Mouse (Mus musculus): ENCODE results near the gene Hp1bp3. TPM values are rescaled to one million over a fixed set of nuclear protein-coding genes. Genes with fewer than 3 reads are reported as not detected.

Hp1bp3 gene
- polyA plus RNA-seq, 1 experiment from 2014 or later, result 166 TPM

DNA sequence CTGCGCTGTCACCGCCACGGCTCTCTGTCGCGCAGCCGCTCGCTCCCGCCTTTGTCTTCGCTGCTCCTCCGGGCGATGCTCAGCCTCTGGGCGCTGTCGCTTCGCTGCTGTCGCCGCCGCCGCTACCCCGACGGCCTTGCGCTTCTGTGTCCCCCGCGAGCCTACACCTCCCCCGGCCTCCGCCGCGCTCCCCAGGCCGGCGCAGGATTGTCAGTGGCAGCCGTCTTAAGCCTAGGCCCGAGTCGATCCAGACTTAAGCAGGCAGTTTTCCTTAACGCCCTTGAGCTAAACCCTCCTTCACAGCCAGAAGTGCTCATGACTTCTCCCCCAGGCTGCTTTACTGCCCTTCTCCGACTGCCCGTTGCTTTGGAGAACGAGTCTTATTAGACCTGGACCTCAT, 1.3 kb downstream of the Hp1bp3 start:
- H3K9ac ChIP-seq (ENCODE audit: low read length), result peak overlapping the region; percentile 94
- peak overlapping the region; percentile 83 for H3K4me3 ChIP-seq (ENCODE audit: low read length)
- H3K4me1 ChIP-seq (replicated peaks; ENCODE audit: control insufficient read depth, insufficient read depth, low read length), result peaks cover 24% of the 10 kb centered on the region
- peak overlapping the region; percentile 83 for H3K27ac ChIP-seq (ENCODE audit: low read length)
- no peaks in the 10 kb centered on the region for H3K27me3 ChIP-seq (ENCODE audit: control insufficient read depth, insufficient read depth, low read depth, low read length)
- no peaks in the 10 kb centered on the region for H3K9me3 ChIP-seq (ENCODE audit: control insufficient read depth, low read length)
- ATAC-seq (ENCODE audit: low read depth), result peak; percentile 7
- WGBS, result under 1% methylated on average over 36 of the region's 36 CpGs
- peak overlapping the region; percentile 88 for H3K4me2 ChIP-seq (ENCODE audit: low read depth, low read length)
- H3K36me3 ChIP-seq (ENCODE audit: control insufficient read depth, insufficient read depth, low read length), result peaks cover 5% of the 10 kb centered on the region

DNA sequence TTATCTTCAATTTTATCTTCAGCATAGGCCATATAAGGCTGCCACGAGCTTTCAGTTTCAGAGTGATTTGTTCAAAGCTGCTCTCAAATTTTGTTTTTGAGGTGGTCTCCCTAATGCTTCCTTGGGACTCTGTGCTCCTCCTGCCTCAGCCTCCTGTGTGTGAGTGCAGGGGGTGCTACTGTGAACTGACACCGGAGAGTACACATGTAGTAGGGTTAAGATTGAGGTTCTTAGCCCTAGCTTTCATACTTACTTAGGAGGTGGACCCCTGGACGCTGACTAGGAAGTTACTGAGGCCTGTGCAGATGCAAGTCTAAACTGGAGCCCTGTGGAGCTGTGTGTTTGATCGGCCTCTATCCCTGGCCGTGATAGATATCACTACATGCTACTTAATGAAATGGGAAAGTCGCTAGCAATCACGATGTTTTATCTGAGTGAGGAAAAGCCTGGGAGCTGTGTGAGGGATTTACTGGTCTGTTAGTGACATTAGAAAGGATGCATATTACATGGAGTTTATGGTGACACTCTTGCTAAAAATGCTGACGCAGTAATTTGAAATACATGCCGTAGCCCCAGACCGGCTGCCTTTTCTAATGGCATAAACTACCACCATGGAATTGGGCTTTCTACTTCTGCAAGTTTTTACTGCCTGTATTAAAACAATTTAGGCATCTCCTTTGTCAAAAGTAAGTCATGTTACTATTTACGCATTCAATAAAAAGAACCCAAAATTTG, 2.0 kb downstream of the Hp1bp3 start:
- H3K4me3 ChIP-seq (ENCODE audit: low read length), result peak overlapping the region; percentile 83
- WGBS, result 67% methylated on average over 11 of the region's 11 CpGs
- H3K9ac ChIP-seq (ENCODE audit: low read length), result peak overlapping the region; percentile 94
- peak overlapping the region; percentile 83; the same call in 1 of the 2 replicates for H3K27ac ChIP-seq (ENCODE audit: low read length)
- ATAC-seq (ENCODE audit: low read depth), result no peak
- H3K4me2 ChIP-seq (ENCODE audit: low read depth, low read length), result peak overlapping the region; percentile 88
- peaks cover 24% of the 10 kb centered on the region for H3K4me1 ChIP-seq (replicated peaks; ENCODE audit: control insufficient read depth, insufficient read depth, low read length)
- H3K27me3 ChIP-seq (ENCODE audit: control insufficient read depth, insufficient read depth, low read depth, low read length), result no peaks in the 10 kb centered on the region
- H3K9me3 ChIP-seq (ENCODE audit: control insufficient read depth, low read length), result no peaks in the 10 kb centered on the region
- H3K36me3 ChIP-seq (ENCODE audit: control insufficient read depth, insufficient read depth, low read length), result peaks cover 8% of the 10 kb centered on the region

DNA sequence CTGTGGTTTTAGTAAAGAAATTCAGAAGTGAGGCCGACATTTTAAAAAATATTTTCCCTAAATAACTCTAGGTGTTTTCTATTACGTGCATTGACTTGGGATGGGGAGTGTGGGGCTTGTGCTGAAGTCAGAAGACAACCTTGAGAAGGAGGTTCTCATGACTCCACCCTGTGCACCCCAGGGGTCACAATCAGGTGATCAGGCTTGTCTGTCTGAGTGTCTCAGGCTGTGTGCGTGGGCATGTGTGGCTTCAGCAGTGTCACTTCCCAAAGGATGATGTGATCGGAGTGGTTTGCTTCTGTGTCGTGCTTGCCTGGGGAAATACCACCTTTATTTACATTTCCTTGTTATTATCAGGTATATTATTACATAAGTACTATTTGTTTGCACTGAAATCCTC, 3.2 kb downstream of the Hp1bp3 start:
- Histone ChIP-seq H3K9me3 (ENCODE audit: control insufficient read depth, low read length) (no peaks in the 10 kb centered on the region), H3K27me3 (ENCODE audit: control insufficient read depth, insufficient read depth, low read depth, low read length) (no peaks in the 10 kb centered on the region), H3K4me1 (replicated peaks; ENCODE audit: control insufficient read depth, insufficient read depth, low read length) (peaks cover 24% of the 10 kb centered on the region), H3K4me2 (ENCODE audit: low read depth, low read length) (no peak overlapping the region), H3K4me3 (ENCODE audit: low read length) (no peak overlapping the region), H3K27ac (ENCODE audit: low read length) (no peak overlapping the region), H3K36me3 (ENCODE audit: control insufficient read depth, insufficient read depth, low read length) (peaks cover 17% of the 10 kb centered on the region), H3K9ac (ENCODE audit: low read length) (peak overlapping the region; percentile 18; the same call in 1 of the 2 replicates)
- ATAC-seq (ENCODE audit: low read depth), result no peak
- 77% methylated on average over 5 of the region's 5 CpGs for WGBS

DNA sequence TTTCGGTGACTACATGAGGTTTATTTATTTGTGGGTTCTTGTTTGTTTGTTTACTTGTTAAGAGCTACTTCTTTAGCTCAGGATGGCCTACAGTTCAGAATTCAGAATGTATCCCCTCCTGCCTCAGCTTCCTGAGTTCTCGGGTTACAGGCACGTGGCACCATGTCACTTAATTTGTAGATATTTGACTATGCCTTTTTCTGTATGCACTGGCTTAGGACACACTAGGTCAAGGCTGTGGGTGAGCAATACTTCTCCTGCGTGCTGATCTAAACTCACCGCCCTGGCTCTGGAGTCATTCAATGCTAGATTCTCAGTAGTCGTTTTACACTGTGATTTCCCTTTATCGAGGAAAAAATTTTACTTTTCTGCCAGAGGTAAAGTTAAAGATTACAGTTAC, 4.7 kb downstream of the Hp1bp3 start:
- Histone ChIP-seq H3K9ac (ENCODE audit: low read length) (no peak overlapping the region), H3K4me3 (ENCODE audit: low read length) (no peak overlapping the region), H3K27ac (ENCODE audit: low read length) (no peak overlapping the region), H3K27me3 (ENCODE audit: control insufficient read depth, insufficient read depth, low read depth, low read length) (no peaks in the 10 kb centered on the region), H3K9me3 (ENCODE audit: control insufficient read depth, low read length) (no peaks in the 10 kb centered on the region), H3K4me1 (replicated peaks; ENCODE audit: control insufficient read depth, insufficient read depth, low read length) (peaks cover 20% of the 10 kb centered on the region), H3K36me3 (ENCODE audit: control insufficient read depth, insufficient read depth, low read length) (peaks cover 24% of the 10 kb centered on the region), H3K4me2 (ENCODE audit: low read depth, low read length) (no peak overlapping the region)
- ATAC-seq (ENCODE audit: low read depth), result no peak
- WGBS, result 70% methylated on average over 7 of the region's 7 CpGs

DNA sequence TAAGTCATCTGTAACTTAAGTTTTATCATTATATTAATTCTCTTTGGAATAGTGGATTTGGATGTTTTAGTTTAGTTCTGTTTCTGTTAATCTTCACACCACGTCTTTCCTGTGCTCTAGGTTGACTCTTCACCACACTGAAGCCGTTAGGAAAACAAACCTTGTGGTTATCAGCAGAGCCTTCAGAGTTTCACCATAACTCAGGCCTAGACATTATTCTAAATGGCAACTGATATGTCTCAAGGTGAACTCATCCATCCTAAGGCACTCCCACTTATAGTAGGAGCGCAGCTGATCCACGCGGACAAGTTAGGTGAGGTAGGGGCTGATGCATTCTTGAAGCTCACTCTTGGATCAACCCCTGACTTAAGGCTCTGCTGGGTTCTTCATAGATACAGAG, 5.3 kb downstream of the Hp1bp3 start:
- Histone ChIP-seq H3K27me3 (ENCODE audit: control insufficient read depth, insufficient read depth, low read depth, low read length) (no peaks in the 10 kb centered on the region), H3K4me1 (replicated peaks; ENCODE audit: control insufficient read depth, insufficient read depth, low read length) (peaks cover 18% of the 10 kb centered on the region), H3K9me3 (ENCODE audit: control insufficient read depth, low read length) (no peaks in the 10 kb centered on the region), H3K9ac (ENCODE audit: low read length) (no peak overlapping the region), H3K36me3 (ENCODE audit: control insufficient read depth, insufficient read depth, low read length) (peaks cover 29% of the 10 kb centered on the region), H3K4me2 (ENCODE audit: low read depth, low read length) (no peak overlapping the region), H3K4me3 (ENCODE audit: low read length) (no peak overlapping the region), H3K27ac (ENCODE audit: low read length) (no peak overlapping the region)
- WGBS, result 73% methylated on average over 5 of the region's 5 CpGs
- no peak for ATAC-seq (ENCODE audit: low read depth)

DNA sequence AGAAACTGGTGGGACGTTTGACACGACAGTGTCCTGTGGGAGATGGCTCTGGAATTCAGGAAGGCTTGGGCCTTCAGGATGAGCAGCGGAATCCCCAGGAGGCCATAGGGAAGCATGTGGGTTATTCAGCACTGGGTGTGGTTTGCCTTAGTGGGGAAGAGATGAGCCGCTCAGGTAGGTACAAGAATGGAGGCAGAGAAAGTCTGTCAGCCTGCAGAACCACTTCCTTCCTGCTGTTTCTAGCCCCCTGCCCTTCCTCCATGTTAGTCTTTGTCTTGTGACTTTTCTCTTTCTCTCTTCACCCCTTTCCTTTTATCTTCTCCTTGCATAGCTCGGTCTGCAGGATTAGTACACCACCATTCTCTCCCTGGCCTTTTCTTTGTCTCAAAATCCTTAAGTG, 6.3 kb downstream of the Hp1bp3 start:
- 80% methylated on average over 5 of the region's 5 CpGs for WGBS
- no peaks in the 10 kb centered on the region for H3K9me3 ChIP-seq (ENCODE audit: control insufficient read depth, low read length)
- H3K4me3 ChIP-seq (ENCODE audit: low read length), result no peak overlapping the region
- H3K27me3 ChIP-seq (ENCODE audit: control insufficient read depth, insufficient read depth, low read depth, low read length), result no peaks in the 10 kb centered on the region
- peaks cover 18% of the 10 kb centered on the region for H3K4me1 ChIP-seq (replicated peaks; ENCODE audit: control insufficient read depth, insufficient read depth, low read length)
- ATAC-seq (ENCODE audit: low read depth), result no peak
- H3K4me2 ChIP-seq (ENCODE audit: low read depth, low read length), result no peak overlapping the region
- no peak overlapping the region for H3K27ac ChIP-seq (ENCODE audit: low read length)
- H3K9ac ChIP-seq (ENCODE audit: low read length), result no peak overlapping the region
- peaks cover 36% of the 10 kb centered on the region for H3K36me3 ChIP-seq (ENCODE audit: control insufficient read depth, insufficient read depth, low read length)

DNA sequence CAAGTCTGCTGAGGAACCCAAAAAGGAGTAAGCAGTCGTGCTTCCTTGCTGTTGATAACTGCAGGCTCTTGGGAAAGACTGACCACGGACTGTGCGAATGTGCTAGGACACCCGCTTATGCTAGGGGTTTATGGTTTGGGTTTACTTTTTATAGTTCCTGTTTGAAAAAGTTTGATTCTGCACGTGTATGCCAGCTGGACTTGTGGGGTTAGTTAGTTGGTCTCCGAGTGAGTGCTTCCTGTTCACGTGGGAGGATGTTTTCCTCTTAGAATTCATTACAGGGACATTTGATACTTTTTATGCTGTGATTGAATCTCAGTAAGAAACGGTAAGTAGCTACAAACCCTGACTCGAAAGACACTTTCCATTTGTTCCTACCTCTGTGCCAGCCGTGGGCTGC, 7.5 kb downstream of the Hp1bp3 start:
- 79% methylated on average over 10 of the region's 10 CpGs for WGBS

DNA sequence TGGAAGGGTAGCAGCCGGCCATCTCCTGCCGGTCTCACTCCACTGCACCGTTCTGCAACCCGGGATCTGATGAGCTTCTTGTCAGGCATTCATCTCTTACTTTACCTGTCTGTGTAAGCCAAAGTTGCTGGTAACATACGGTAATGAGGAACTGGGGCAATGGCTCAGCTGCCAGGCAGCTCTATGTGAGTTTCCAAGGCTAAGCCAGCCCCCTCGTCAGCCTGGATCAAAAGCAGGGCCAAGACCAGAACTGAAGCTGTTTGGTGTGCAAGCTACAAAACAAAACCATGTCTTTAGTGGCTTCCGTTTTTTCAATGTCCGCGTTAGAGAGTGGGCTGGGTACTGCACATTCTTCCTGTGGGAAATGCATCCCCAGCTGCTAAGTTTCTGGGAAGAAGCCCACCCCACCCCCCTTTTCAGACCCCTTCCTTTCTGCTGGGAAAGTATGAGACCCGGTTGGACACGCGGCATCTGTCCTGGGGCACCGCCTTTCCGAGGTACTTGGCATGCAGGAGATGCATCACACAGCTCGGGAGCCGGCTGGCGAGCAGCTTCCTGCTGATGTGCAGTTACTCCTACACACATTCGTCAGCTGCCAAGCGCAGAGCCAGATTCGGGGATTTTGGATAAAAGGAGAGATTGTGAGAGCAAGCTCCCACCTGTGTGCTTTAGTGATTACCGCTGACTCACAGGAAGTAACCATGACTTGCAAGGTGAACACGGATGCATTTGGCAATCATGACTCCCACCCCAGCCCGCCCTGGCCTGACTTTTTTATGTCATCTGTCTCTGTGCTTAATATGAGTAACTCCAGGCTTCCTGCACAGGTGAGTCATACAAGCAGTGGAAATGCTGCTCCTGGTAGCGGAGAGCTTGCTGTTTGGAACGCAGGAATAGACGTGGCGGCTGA, 30.9 kb downstream of the Hp1bp3 start:
- no peak overlapping the region for H3K27ac ChIP-seq (ENCODE audit: low read length)
- H3K36me3 ChIP-seq (ENCODE audit: control insufficient read depth, insufficient read depth, low read length), result peaks cover 38% of the 10 kb centered on the region
- no peak overlapping the region for H3K9ac ChIP-seq (ENCODE audit: low read length)
- no peaks in the 10 kb centered on the region for H3K9me3 ChIP-seq (ENCODE audit: control insufficient read depth, low read length)
- no peak for ATAC-seq (ENCODE audit: low read depth)
- no peak overlapping the region for H3K4me2 ChIP-seq (ENCODE audit: low read depth, low read length)
- no peak overlapping the region for H3K4me3 ChIP-seq (ENCODE audit: low read length)
- H3K27me3 ChIP-seq (ENCODE audit: control insufficient read depth, insufficient read depth, low read depth, low read length), result peaks cover 12% of the 10 kb centered on the region
- H3K4me1 ChIP-seq (replicated peaks; ENCODE audit: control insufficient read depth, insufficient read depth, low read length), result peaks cover 18% of the 10 kb centered on the region
- 64% methylated on average over 27 of the region's 27 CpGs for WGBS

More for the DNA sequence above, 7.5 kb downstream of the Hp1bp3 start:
- Histone ChIP-seq H3K9ac (ENCODE audit: low read length) (no peak overlapping the region), H3K36me3 (ENCODE audit: control insufficient read depth, insufficient read depth, low read length) (peaks cover 48% of the 10 kb centered on the region), H3K4me3 (ENCODE audit: low read length) (no peak overlapping the region), H3K27ac (ENCODE audit: low read length) (no peak overlapping the region), H3K4me2 (ENCODE audit: low read depth, low read length) (no peak overlapping the region), H3K9me3 (ENCODE audit: control insufficient read depth, low read length) (no peaks in the 10 kb centered on the region), H3K4me1 (replicated peaks; ENCODE audit: control insufficient read depth, insufficient read depth, low read length) (peaks cover 11% of the 10 kb centered on the region), H3K27me3 (ENCODE audit: control insufficient read depth, insufficient read depth, low read depth, low read length) (no peaks in the 10 kb centered on the region)
- ATAC-seq (ENCODE audit: low read depth), result no peak
